Mouse (Mus musculus): ENCODE data around the gene Sec14l4. TPM values are rescaled to one million over a fixed set of nuclear protein-coding genes. Genes with fewer than 3 reads are reported as not detected.

The Sec14l4 gene
- polyA plus RNA-seq, 1 experiment from 2014 or later = 0.52 TPM

DNA sequence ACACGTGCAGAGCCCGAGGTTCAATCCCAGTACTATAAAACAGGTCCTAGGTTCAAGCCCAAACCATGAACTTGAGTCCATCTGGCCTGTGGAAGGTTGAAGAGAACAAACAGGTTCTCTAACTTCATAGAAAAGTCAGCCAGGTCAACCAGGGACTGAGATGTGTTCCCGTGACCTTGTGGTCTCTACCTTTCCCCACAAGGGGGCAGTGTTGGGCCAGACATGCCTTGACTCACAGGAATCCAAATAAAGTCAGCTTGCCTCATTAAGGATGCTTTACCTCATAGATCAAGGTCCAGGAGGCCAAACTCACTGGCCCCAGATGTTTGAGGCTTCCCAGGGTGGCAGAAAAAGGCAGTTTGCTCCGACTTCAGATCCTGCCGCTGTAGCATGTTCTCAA is 22.3 kb downstream of the Sec14l4 start:
- Histone ChIP-seq H3K36me3 (no peaks in the 10 kb centered on the region), H3K9me3 (no peaks in the 10 kb centered on the region), H3K4me2 (replicated peaks) (no peak overlapping the region), H3K9ac (no peak overlapping the region), H3K27me3 (replicated peaks) (no peaks in the 10 kb centered on the region), H3K4me1 (replicated peaks) (no peaks in the 10 kb centered on the region), H3K27ac (no peak overlapping the region), H3K4me3 (replicated peaks) (no peak overlapping the region)
- 22% methylated on average over 5 of the region's 5 CpGs for WGBS
- peak; percentile 59; the same call in 1 of the 2 replicates for ATAC-seq

DNA sequence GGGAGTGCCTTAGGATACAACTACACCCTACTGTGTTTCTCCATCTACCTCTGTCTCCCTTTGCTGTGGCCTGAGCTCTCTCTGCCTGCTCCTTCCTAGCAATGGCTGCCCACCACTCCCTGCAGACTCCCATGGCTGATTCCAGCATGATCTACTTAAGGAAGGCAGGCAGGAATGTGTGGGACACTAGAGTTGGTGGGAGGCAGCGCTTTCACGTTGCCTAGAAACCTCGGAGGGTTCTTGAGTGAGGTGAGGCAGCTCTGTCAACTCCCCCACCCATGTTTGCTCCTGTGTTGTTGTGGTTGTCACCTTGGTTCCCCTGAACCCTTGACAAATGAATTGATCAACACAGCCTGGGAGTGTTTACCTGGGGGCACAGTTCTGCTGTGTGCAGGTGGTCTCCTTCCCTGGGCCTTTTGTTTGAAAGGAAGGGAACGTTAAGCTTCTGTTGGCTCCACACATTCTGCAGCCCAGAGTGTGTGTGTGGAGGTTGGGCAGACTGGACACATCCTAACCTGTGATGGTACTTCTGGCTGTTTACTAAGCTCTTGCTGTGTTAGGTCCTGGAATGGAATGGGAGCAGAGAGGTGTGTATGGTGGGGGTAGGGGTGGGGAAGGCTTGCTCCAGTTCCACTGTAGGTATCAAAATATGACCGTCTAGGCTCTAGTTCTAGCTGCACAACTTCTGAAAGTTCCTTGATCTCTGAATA is 29.8 kb downstream of the Sec14l4 start:
- no peak overlapping the region for H3K4me3 ChIP-seq (replicated peaks)
- H3K36me3 ChIP-seq = no peaks in the 10 kb centered on the region
- WGBS = 60% methylated on average over 5 of the region's 5 CpGs
- no peaks in the 10 kb centered on the region for H3K9me3 ChIP-seq
- H3K4me1 ChIP-seq (replicated peaks) = no peaks in the 10 kb centered on the region
- ATAC-seq = no peak
- no peak overlapping the region for H3K9ac ChIP-seq
- no peak overlapping the region for H3K27ac ChIP-seq
- H3K4me2 ChIP-seq (replicated peaks) = no peak overlapping the region
- peaks cover 6% of the 10 kb centered on the region; the same call in 1 of the 2 replicates for H3K27me3 ChIP-seq (replicated peaks)

DNA sequence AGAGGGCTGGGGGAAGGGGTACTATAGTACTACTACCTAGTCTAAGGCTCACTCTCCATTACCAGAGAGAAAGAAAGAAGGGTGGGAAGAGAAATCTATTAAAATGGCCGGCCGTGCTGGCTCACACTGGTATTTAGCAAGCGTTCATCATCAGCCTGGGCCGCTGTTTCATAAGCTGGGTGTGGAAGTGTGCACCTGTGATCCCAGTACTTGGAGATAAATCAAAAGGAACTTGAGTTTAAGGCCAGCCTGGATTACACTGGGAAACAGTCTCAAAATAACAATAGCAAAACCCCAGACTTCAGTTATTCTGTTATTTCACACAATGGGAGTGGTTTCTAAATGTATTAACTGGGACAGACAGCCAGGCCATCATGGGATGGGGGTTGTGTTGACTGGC is 31.3 kb downstream of the Sec14l4 start:
- ATAC-seq = no peak
- H3K36me3 ChIP-seq = no peaks in the 10 kb centered on the region
- no peaks in the 10 kb centered on the region for H3K4me1 ChIP-seq (replicated peaks)
- peaks cover 6% of the 10 kb centered on the region; the same call in 1 of the 2 replicates for H3K27me3 ChIP-seq (replicated peaks)
- no peak overlapping the region for H3K4me3 ChIP-seq (replicated peaks)
- no peak overlapping the region for H3K27ac ChIP-seq
- 87% methylated on average over 4 of the region's 4 CpGs for WGBS
- no peaks in the 10 kb centered on the region for H3K9me3 ChIP-seq
- H3K9ac ChIP-seq = no peak overlapping the region
- no peak overlapping the region for H3K4me2 ChIP-seq (replicated peaks)

DNA sequence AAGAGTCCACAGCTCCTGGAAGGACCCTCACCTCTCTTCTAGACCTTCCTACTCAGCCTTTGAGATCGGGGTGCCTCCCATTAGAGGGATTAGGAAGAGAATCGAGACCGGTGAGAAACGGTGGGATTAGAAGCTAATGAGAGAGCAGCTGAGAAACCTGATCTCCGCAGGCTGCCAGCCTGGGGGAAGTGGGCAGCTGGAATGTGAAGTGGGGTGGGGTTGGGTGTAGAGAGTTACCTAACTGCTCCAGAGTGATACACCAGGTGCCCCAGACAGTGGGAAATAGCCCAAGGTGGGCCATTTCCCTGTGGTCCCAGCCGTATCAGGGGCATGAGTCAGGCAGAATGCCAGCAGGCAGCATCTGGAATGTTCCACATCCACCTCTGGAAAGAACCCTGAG is 31.7 kb downstream of the Sec14l4 start:
- no peak for ATAC-seq
- H3K9me3 ChIP-seq = no peaks in the 10 kb centered on the region
- H3K9ac ChIP-seq = no peak overlapping the region
- H3K4me3 ChIP-seq (replicated peaks) = no peak overlapping the region
- H3K4me1 ChIP-seq (replicated peaks) = no peaks in the 10 kb centered on the region
- H3K27me3 ChIP-seq (replicated peaks) = peaks cover 6% of the 10 kb centered on the region; the same call in 1 of the 2 replicates
- no peak overlapping the region for H3K4me2 ChIP-seq (replicated peaks)
- 45% methylated on average over 6 of the region's 6 CpGs for WGBS
- H3K36me3 ChIP-seq = no peaks in the 10 kb centered on the region
- H3K27ac ChIP-seq = no peak overlapping the region

DNA sequence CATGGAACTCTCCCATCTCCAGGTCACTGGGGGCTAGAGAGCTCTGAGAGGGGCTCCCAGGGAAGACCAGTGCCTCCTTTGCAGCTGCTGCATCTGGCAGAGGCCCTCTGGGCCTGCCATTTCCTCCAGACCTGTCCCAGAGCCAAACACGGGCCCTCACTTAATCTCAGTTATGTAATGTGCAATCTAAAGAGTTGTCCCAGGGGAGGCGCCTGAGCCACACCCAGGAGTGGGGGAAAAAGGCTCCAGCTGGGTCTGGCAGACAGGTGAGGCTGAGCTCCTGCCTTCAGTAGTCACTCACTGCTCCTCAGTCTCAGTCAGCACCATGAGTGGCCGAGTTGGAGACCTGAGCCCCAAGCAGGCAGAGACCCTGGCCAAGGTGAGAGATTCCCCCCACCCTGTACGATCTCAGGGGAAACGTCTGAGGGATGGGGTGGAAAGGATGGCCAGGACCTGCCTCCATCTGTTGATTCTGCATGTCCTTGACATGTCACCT is 33.4 kb downstream of the Sec14l4 start, which contains the start of gene Sec14l3:
Gene Sec14l3 (plus strand): TSS at position 215 of the 496 bp plus-strand sequence.
- Histone ChIP-seq H3K27ac (no peak within 1 kb of the TSS), H3K4me3 (replicated peaks) (no peak within 1 kb of the TSS), H3K9me3 (no peaks in the 10 kb centered on the region), H3K9ac (no peak within 1 kb of the TSS), H3K27me3 (replicated peaks) (peaks cover 6% of the 10 kb centered on the region; the same call in 1 of the 2 replicates), H3K4me1 (replicated peaks) (no peaks in the 10 kb centered on the region), H3K36me3 (no peaks in the 10 kb centered on the region), H3K4me2 (replicated peaks) (no peak within 1 kb of the TSS)
- WGBS = 48% methylated on average over 5 of the region's 5 CpGs
- ATAC-seq = no peak

DNA sequence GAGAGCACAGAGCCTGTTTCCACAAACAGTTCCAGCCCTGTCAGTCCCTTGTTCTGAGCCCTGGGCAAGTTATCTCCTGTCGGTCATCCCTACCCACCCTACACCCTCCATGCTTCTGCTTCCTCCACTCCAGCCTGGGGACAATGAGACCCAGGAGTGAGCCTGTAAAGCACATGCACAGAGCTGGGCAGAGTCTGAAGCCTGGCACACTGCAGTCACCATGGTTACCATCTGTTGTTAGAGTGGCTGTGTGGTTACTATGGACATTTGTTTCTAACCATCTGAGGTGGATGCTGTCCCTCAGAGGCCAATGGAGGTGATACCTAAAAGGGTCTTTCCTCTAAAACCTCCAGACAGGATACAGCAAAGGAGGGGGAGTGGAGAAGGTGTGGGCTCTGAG is 38.4 kb downstream of the Sec14l4 start:
- Histone ChIP-seq H3K4me3 (replicated peaks) (no peak overlapping the region), H3K36me3 (no peaks in the 10 kb centered on the region), H3K27me3 (replicated peaks) (peaks cover 3% of the 10 kb centered on the region; the same call in 1 of the 2 replicates), H3K9me3 (no peaks in the 10 kb centered on the region), H3K4me2 (replicated peaks) (no peak overlapping the region), H3K4me1 (replicated peaks) (no peaks in the 10 kb centered on the region), H3K27ac (no peak overlapping the region), H3K9ac (no peak overlapping the region)
- ATAC-seq = no peak
- WGBS = 83% methylated on average over 1 of the region's 1 CpGs

DNA sequence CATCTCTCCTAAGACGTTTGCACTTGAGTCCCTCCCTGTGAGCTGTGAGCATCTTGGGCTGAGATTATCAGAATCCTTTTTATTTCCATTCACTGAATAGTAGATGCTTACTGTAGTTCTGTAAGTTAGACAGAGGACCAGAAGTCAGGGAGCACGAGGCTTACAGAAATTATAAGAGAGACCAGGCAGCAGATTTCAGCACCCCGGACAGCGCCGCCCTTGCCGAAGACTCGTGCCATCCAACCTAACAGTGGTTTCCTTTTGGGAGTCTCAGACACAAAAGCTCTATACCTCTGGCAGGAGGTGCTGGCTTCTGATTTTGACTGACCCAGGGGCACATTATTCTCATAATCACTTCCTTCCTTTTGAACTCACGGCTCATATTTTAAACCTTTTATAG is 45.4 kb downstream of the Sec14l4 start:
- 11% methylated on average over 8 of the region's 8 CpGs for WGBS
- Histone ChIP-seq H3K9me3 (no peaks in the 10 kb centered on the region), H3K9ac (no peak overlapping the region), H3K36me3 (no peaks in the 10 kb centered on the region), H3K4me3 (replicated peaks) (no peak overlapping the region), H3K4me1 (replicated peaks) (no peaks in the 10 kb centered on the region), H3K27ac (no peak overlapping the region), H3K27me3 (replicated peaks) (no peaks in the 10 kb centered on the region), H3K4me2 (replicated peaks) (no peak overlapping the region)
- ATAC-seq = no peak

DNA sequence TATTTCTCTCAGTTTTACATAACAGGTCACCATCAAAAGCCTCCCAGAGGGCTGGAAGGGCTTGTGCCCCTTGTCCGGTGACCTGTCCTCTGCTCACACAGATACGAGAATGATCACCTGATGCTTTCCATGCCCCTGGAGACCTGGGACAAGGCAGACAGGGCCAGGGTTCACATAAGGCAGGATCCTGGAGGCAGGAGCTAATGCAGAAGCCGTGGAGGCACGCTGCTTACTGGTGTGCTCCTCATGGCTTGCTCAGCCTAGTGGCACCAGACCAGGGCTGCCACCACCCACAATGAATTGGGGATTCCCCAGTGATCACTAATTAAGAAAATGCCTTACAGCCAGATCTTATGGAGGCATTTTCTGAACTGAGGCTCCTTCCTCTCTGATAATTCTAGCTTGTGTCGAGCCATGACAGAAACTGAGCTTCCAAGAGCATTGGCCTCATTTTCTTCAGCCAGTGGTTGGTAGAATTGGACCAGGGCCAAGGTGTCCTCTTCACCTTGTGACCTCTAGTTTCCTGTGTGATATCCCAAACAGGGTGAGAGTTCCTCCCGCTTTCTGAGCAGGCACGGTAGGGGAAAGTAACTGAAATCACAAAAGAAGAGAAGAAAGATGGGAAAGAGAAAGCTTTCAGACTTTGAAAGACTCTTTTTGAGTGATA is 47.1 kb downstream of the Sec14l4 start:
- H3K9ac ChIP-seq = no peak overlapping the region
- no peaks in the 10 kb centered on the region for H3K27me3 ChIP-seq (replicated peaks)
- H3K4me3 ChIP-seq (replicated peaks) = no peak overlapping the region
- no peak overlapping the region for H3K27ac ChIP-seq
- H3K36me3 ChIP-seq = no peaks in the 10 kb centered on the region
- no peak overlapping the region for H3K4me2 ChIP-seq (replicated peaks)
- no peak for ATAC-seq
- WGBS = 83% methylated on average over 7 of the region's 7 CpGs
- H3K4me1 ChIP-seq (replicated peaks) = no peaks in the 10 kb centered on the region
- no peaks in the 10 kb centered on the region for H3K9me3 ChIP-seq

DNA sequence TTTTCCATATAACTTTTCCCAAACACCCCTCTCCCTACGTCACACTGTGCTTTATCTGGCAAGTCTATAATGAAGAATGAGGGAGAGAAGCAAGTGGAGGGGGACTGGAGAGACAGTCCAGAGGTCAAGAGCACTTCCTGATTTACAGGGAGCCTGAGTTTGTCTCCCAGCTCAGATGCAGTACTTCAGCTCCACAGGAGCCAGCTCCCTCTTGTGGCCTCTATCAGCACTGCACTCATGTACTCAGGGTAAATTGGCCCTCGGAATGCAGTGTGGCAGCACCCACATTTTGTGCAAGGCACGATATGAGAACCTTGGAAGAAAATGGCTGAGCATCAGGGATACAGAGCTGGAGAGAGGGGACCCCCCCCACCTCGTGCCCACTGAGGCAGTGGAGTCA is 49.0 kb downstream of the Sec14l4 start:
- Histone ChIP-seq H3K27me3 (replicated peaks) (no peaks in the 10 kb centered on the region), H3K9me3 (no peaks in the 10 kb centered on the region), H3K36me3 (no peaks in the 10 kb centered on the region), H3K27ac (no peak overlapping the region), H3K4me1 (replicated peaks) (no peaks in the 10 kb centered on the region), H3K4me3 (replicated peaks) (no peak overlapping the region), H3K4me2 (replicated peaks) (no peak overlapping the region), H3K9ac (no peak overlapping the region)
- WGBS = 4% methylated on average over 4 of the region's 4 CpGs
- peak; percentile 39; the same call in 1 of the 2 replicates for ATAC-seq

DNA sequence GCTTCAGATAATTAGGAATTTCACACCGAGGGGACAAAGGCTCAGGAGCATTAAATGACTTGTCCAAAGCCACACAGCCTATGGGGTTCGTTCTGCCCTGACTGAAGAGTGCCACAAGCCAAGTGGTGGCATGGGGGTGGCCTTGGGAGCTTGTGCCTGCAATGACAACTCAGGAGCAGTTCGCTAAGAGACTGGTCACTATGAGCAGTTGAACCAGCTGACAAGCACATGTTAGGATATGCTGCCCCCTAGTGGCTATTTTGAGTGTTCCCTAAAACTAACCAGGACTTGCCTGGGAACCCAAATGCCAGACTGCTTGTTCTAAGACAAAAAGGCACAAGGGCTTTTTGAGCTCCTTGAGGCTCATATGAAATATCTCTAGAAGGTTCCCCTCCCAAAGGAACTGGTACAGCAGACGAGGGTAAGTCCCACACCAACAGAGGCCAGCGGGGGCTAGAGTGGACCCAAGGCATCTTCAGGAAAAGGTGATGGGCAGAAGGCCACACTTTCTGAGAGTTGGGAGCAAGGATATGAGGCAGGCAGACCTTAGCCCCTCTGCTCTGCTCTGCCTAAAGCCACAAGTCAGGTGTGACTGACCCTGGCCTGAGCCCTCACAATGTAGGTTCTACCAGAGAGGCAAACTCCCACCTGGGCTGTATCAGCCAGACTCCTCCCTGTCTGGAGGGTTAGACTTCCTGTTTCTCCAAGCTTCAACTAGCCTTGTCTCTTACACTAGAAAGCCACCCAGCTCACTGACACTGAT is 52.2 kb downstream of the Sec14l4 start:
- Histone ChIP-seq H3K27ac (no peak overlapping the region), H3K4me3 (replicated peaks) (no peak overlapping the region)
- 26% methylated on average over 5 of the region's 5 CpGs for WGBS

DNA sequence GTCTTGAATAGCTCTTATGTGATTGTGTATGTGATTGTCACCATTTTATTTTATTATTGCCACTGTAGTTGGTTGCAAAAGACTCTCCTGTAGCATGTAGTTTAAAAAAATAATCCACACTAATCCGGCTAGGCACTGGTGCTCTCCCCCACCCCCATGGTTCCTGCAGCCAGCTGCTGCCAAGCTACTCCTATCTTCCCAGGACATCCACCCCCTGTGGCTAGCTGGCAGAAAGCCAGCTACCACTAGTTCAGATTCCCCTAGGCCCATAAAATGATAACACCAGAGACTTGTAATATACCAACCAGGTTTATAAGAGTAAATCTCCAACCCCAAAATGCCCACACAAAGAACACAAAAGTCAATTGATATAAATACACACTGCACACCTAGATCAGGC is 55.0 kb downstream of the Sec14l4 start:
- H3K27ac ChIP-seq = no peak overlapping the region
- peaks cover 6% of the 10 kb centered on the region; the same call in 1 of the 2 replicates for H3K36me3 ChIP-seq
- WGBS = 75% methylated on average over 1 of the region's 1 CpGs
- no peaks in the 10 kb centered on the region for H3K27me3 ChIP-seq (replicated peaks)
- no peak overlapping the region for H3K4me3 ChIP-seq (replicated peaks)
- no peak for ATAC-seq
- no peak overlapping the region for H3K9ac ChIP-seq
- H3K4me2 ChIP-seq (replicated peaks) = no peak overlapping the region
- H3K4me1 ChIP-seq (replicated peaks) = no peaks in the 10 kb centered on the region
- H3K9me3 ChIP-seq = no peaks in the 10 kb centered on the region

More for the DNA sequence above, 52.2 kb downstream of the Sec14l4 start:
- no peak for ATAC-seq
- H3K27me3 ChIP-seq (replicated peaks) = no peaks in the 10 kb centered on the region
- H3K36me3 ChIP-seq = no peaks in the 10 kb centered on the region
- no peak overlapping the region for H3K9ac ChIP-seq
- H3K9me3 ChIP-seq = no peaks in the 10 kb centered on the region
- no peaks in the 10 kb centered on the region for H3K4me1 ChIP-seq (replicated peaks)
- H3K4me2 ChIP-seq (replicated peaks) = no peak overlapping the region

DNA sequence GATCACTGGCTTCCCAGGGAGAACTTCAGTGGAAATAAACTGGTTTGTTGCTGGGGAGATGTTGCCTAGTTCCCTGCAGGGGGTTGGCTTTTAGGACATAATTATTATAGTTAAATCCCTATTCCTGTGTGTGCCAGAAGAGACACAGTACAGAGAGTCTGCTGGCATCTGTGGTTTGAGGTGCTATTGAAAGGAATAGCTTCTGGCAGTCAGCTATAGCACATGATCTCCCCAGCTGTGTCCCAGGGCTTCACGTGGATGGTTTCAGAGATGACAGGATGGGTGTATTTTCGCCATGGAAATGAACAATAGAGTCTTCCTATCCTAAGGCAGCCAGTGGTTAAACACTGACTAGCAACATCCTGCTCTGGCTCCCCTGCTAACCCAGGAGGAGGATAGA is 56.0 kb downstream of the Sec14l4 start:
- no peak overlapping the region for H3K9ac ChIP-seq
- H3K4me2 ChIP-seq (replicated peaks) = no peak overlapping the region
- H3K27me3 ChIP-seq (replicated peaks) = no peaks in the 10 kb centered on the region
- no peak overlapping the region for H3K27ac ChIP-seq
- ATAC-seq = no peak
- peaks cover 16% of the 10 kb centered on the region for H3K36me3 ChIP-seq
- H3K4me3 ChIP-seq (replicated peaks) = no peak overlapping the region
- no peaks in the 10 kb centered on the region for H3K9me3 ChIP-seq
- H3K4me1 ChIP-seq (replicated peaks) = no peaks in the 10 kb centered on the region
- 62% methylated on average over 2 of the region's 2 CpGs for WGBS

All from intestine, embryonic 15.5 days (tissue).